Mouse (Mus musculus) macrophage (primary cell): ENCODE measurements around the gene Tssc4. TPM values are rescaled to one million over a fixed set of nuclear protein-coding genes. Genes with fewer than 3 reads are reported as not detected.

Source experiments
- H3K27ac ChIP-seq: fragments of 350-480 bp; formaldehyde crosslinking; 2 replicates; pipeline ENCODE4 v1.9.0; 2021
- H3K36me3 ChIP-seq: fragments of 350-480 bp; formaldehyde crosslinking; 2 replicates; pipeline ENCODE4 v1.9.0; 2021; ENCODE audit errors: inconsistent target
- H3K4me3 ChIP-seq: fragments of 350-480 bp; formaldehyde crosslinking; 2 replicates; pipeline ENCODE4 v1.9.0; 2021; ENCODE audit errors: inconsistent target
- H3K79me2 ChIP-seq: fragments of 350-480 bp; formaldehyde crosslinking; 2 replicates; pipeline ENCODE4 v1.9.0; 2021; ENCODE audit errors: inconsistent target
- WGBS: methylation state at CpG from one replicate; pipeline ENCODE4 v1.1.7; 2026; ENCODE audit warnings: inconsistent platforms; ENCODE audit not compliant: missing documents; 5-methylcytosine and 5-hydroxymethylcytosine counted together
- polyA plus RNA-seq: library from polyadenylated mRNA; stranded (reverse); fragments of 250-400 nt; gene quantifications from 3 replicates; pipeline ENCODE4 v1.2.4, GENCODE M21; 2018; ENCODE audit warnings: inconsistent platforms

Gene Tssc4
- polyA plus RNA-seq, 1 experiment from 2014 or later = 11.1 TPM

GRCm38 (mm10) chr7:143069751-143070400 lies 827 bp downstream of the Tssc4 start:
- peaks cover 8% of the 10 kb centered on the region; the same call in 1 of the 2 replicates for H3K36me3 ChIP-seq
- H3K79me2 ChIP-seq = peaks cover 14% of the 10 kb centered on the region
- peak overlapping the region; percentile 72 for H3K27ac ChIP-seq
- peak overlapping the region; percentile 78 for H3K4me3 ChIP-seq
- WGBS = 16% methylated on average over 29 of the region's 30 CpGs

GRCm38 (mm10) chr7:143070506-143071070 lies 1.5 kb downstream of the Tssc4 start:
- Histone ChIP-seq H3K36me3 (peaks cover 8% of the 10 kb centered on the region; the same call in 1 of the 2 replicates), H3K4me3 (peak overlapping the region; percentile 78), H3K79me2 (peaks cover 14% of the 10 kb centered on the region), H3K27ac (no peak overlapping the region)
- 93% methylated on average over 10 of the region's 10 CpGs for WGBS

DNA sequence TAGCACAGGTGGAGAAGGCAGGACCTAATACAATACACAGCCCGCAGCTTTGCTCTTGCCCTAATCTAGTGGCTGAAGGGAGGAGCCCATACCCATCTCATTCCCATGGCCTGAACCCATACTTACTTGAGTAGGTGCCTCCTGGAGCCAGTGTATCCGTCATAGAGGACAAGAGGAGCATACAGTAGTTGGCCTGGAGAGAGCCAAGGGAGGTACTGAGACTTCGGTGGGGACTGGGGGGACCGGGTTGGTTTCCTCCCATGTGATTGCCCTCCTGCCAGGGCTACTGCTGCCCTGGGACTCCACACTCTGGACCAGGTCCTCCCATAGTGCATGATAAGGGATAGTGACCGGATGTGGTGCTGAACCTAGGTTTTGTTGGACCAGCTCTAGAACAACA lies 3.6 kb downstream of the Tssc4 start:
- no peaks in the 10 kb centered on the region for H3K36me3 ChIP-seq
- peaks cover 14% of the 10 kb centered on the region for H3K79me2 ChIP-seq
- WGBS = 94% methylated on average over 5 of the region's 5 CpGs
- no peak overlapping the region for H3K4me3 ChIP-seq
- H3K27ac ChIP-seq = no peak overlapping the region

GRCm38 (mm10) chr7:143073086-143073485 lies 4.0 kb downstream of the Tssc4 start:
- Histone ChIP-seq H3K36me3 (no peaks in the 10 kb centered on the region), H3K4me3 (no peak overlapping the region), H3K79me2 (peaks cover 14% of the 10 kb centered on the region), H3K27ac (no peak overlapping the region)
- WGBS = 8% methylated on average over 1 of the region's 1 CpGs

GRCm38 (mm10) chr7:143075394-143075793 lies 6.3 kb downstream of the Tssc4 start:
- H3K27ac ChIP-seq = no peak overlapping the region
- WGBS = 92% methylated on average over 5 of the region's 5 CpGs
- H3K4me3 ChIP-seq = no peak overlapping the region
- H3K79me2 ChIP-seq = peaks cover 5% of the 10 kb centered on the region
- no peaks in the 10 kb centered on the region for H3K36me3 ChIP-seq

- no peak overlapping the region for H3K27ac ChIP-seq
- H3K4me3 ChIP-seq = no peak overlapping the region
- WGBS = 97% methylated on average over 2 of the region's 2 CpGs
- no peaks in the 10 kb centered on the region for H3K36me3 ChIP-seq
- H3K79me2 ChIP-seq = no peaks in the 10 kb centered on the region
Measured at GRCm38 (mm10) chr7:143077351-143077750, 8.3 kb downstream of the Tssc4 start.

- no peaks in the 10 kb centered on the region for H3K36me3 ChIP-seq
- no peak overlapping the region for H3K4me3 ChIP-seq
- no peak overlapping the region for H3K27ac ChIP-seq
- H3K79me2 ChIP-seq = no peaks in the 10 kb centered on the region
- 73% methylated on average over 6 of the region's 6 CpGs for WGBS
Measured at GRCm38 (mm10) chr7:143082024-143082423, 13.0 kb downstream of the Tssc4 start.

DNA sequence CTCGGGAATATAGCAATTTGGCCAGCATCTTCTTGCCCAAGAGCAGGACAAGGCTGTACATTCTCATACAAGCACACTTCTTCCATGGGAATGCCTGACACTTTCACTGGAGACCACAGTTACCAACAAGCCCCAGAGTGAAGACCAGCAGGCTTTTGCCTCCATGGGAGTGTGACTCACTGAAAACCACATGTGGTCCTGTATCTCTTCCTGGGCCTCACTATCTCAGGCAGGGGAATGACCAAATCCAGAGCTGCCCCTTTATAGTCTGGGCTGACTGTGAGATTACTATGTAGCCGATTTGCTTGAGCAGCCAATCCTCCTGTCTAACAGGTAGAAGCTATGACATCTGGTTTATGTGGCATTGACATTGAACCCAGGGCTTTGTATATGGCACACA lies 14.7 kb downstream of the Tssc4 start:
- WGBS = 87% methylated on average over 2 of the region's 2 CpGs
- Histone ChIP-seq H3K79me2 (no peaks in the 10 kb centered on the region), H3K36me3 (no peaks in the 10 kb centered on the region), H3K27ac (no peak overlapping the region), H3K4me3 (no peak overlapping the region)

- H3K27ac ChIP-seq = no peak overlapping the region
- no peak overlapping the region for H3K4me3 ChIP-seq
- no peaks in the 10 kb centered on the region for H3K36me3 ChIP-seq
- WGBS = 58% methylated on average over 2 of the region's 2 CpGs
- H3K79me2 ChIP-seq = no peaks in the 10 kb centered on the region
Measured at GRCm38 (mm10) chr7:143086366-143086765, 17.3 kb downstream of the Tssc4 start.

DNA sequence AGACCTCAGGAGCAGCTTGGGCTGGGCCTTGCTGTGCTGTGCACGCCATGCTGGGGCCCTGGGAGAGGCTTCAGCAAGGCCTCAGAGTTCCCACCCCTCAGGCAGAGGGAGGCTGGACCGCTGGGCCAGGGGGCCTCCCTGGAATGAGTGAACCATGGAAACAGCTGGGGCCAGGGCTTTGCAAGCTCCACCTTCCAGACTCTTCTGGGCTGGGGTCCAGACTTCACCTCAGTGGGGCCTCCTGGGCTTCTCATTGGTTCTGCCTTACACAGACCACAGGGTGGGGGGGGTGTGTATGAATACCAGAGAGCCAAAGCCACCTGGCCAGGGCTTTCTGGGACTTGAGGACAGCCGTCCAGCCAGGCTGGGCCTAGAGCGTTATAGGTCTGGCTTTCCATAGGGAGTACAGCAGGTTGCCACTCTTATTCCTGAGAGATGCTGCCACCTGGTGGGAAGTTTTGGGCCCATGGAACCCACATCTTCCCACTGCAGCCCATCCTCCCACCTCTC lies 18.1 kb downstream of the Tssc4 start:
- no peak overlapping the region for H3K4me3 ChIP-seq
- no peaks in the 10 kb centered on the region for H3K36me3 ChIP-seq
- no peak overlapping the region for H3K27ac ChIP-seq
- 73% methylated on average over 4 of the region's 4 CpGs for WGBS
- no peaks in the 10 kb centered on the region for H3K79me2 ChIP-seq

- Histone ChIP-seq H3K36me3 (no peaks in the 10 kb centered on the region), H3K4me3 (no peak overlapping the region), H3K79me2 (no peaks in the 10 kb centered on the region), H3K27ac (no peak overlapping the region)
- 92% methylated on average over 3 of the region's 3 CpGs for WGBS
Measured at GRCm38 (mm10) chr7:143093847-143094246, 24.8 kb downstream of the Tssc4 start.

DNA sequence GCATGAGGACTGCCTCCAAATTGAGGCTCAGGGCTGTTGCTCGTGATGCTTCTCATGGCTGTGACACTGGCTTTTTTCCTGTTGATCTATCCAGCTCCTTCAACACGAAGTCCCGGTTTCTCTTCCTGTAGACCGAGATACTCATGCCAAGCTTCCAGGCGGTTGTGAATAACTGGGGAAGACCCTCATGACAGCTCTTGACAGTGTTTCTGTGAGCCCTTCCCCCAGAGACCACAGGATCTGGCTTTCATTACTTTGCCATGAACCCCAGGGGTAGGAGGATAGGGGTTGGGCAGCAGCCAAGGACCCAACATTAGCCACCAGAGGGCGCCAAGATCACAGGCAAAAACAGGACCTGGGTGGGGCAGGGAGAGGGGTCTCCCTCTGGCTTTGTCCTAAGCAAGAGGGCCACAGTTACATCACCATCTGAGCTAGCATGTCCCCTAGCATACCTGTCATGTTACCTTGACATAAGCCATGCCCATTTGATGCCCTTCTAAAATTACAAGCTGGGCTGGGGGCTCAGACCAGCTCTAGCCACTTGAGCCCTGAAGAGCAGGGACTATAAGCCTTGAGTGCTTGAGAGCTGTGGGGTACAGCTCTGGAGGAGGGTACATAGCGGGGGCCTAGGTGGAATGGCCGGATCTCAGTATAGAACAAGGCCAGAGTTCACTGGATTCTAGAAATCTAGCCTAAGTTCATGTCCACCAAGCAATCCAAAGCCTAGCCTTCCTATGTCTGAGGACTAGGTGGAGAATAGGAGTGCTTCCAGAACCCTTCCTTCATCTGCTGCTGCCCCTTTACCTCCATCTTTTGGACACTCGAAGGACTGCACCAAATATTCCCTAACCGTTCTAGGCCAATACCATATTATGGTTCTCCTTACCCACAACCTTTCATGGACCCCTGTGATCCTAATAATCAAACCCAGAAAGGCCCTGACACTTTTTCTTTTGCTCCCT lies 25.8 kb downstream of the Tssc4 start, which contains the start of gene Trpm5:
Gene Trpm5 (minus strand): TSS at position 51 of the 962 bp plus-strand sequence.
- Histone ChIP-seq H3K27ac (no peak within 1 kb of the TSS), H3K36me3 (no peaks in the 10 kb centered on the region), H3K79me2 (no peaks in the 10 kb centered on the region), H3K4me3 (no peak within 1 kb of the TSS)
- 64% methylated on average over 10 of the region's 10 CpGs for WGBS

DNA sequence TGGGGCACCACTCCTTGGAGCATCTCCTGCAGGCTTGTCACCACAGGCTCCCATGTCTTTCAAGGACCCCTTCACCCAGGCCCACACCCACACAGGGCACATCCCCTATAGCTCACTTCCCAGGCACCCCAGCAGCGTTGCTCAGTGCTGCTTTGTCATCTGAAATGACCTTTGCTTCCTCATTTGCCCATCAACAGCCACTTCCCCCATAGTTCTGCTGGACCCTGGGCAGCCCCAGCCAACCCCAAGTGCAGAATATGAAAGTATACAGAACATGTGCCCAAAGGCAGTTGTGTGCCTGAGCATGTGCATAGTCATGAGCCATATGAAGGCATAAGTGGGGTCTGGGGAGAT lies 26.5 kb downstream of the Tssc4 start:
- WGBS = 11% methylated on average over 1 of the region's 1 CpGs
- Histone ChIP-seq H3K36me3 (no peaks in the 10 kb centered on the region), H3K79me2 (no peaks in the 10 kb centered on the region), H3K27ac (no peak overlapping the region), H3K4me3 (no peak overlapping the region)

GRCm38 (mm10) chr7:143100759-143101158 lies 31.7 kb downstream of the Tssc4 start:
- H3K79me2 ChIP-seq = no peaks in the 10 kb centered on the region
- H3K36me3 ChIP-seq = no peaks in the 10 kb centered on the region
- no peak overlapping the region for H3K27ac ChIP-seq
- H3K4me3 ChIP-seq = no peak overlapping the region
- 8% methylated on average over 4 of the region's 4 CpGs for WGBS
